Mouse (Mus musculus) brain, embryonic 18.5 days (tissue): ENCODE data around the gene Rnf180.
"Not testable (repeated sequence)": the region's sequence is repeated elsewhere in the genome, so short reads cannot be mapped to it uniquely, and the experiment has no call there.

ENCODE experiments used
- DNase-seq: peaks from one replicate; pipeline ENCODE4 v3.0.0-alpha.2; 2012; ENCODE audit warnings: low read depth, low spot score

The Rnf180 gene

GRCm38 (mm10) chr13:105294715-105295114, at the start of gene Rnf180:
Gene Rnf180, minus strand, starts transcription at chr13:105294815.
- no peak for DNase-seq

- no peak for DNase-seq
These were observed 36.8 kb upstream of the Rnf180 start for GRCm38 (mm10) chr13:105331199-105331968.

- DNase-seq = no peak
These were observed 32.3 kb upstream of the Rnf180 start for GRCm38 (mm10) chr13:105326946-105327345.

DNA sequence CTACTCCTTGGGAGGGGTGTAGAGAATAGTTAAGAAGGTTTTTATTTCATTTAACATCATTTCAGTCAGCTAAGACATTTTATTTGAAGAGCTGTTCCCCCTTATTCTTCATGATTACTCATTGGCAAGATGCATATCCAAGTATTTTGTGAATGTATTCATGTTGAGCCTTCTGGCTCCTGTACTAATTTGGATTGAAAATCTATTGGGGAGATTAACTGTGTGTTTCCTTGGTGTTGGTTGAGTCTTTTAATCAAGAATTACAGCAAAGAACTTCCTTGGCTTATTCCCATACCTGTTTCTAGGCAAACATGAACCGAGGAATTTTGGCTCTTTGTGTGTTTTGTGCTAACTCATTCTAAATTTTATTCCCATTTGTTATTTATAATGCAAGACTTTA, 22.3 kb upstream of the Rnf180 start:
- no peak for DNase-seq

DNA sequence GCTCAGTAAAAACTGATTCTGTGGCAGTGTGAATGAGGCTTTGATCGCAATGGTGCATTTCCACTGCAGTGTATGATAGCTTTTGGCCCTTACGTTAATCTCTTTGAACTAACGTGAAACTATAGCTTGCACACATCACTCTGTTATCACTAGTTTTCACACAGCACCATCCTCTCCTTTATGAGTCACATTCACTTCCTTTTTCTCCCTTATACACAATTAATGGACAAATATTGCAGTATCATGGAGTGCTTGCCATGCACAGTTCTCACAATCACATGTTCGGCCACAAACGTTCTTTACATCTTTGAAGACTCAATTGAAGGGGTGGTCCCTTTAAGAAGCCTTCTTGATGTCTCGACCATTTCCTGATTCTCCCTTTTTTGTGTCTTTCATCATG, 21.4 kb upstream of the Rnf180 start:
- no peak for DNase-seq

- no peak for DNase-seq
These were observed 18.1 kb upstream of the Rnf180 start for GRCm38 (mm10) chr13:105312763-105313162.

DNA sequence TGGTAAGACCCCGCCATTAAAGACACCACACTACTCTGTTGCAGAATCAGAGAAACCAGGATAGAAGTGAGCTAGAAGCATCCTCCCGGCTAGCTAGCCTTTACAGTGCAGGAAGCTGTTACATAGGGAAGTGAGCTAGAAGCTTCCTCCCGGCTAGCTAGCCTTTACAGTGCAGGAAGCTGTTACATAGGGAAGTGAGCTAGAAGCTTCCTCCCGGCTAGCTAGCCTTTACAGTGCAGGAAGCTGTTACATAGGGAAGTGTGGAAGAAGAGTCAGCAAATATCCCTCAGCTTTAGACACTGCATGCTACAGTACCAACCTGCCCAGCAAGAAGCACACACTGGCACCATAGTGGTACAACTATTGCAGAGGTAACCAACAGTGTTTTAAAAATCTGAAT, 15.9 kb upstream of the Rnf180 start:
- DNase-seq = not testable (repeated sequence)

- DNase-seq = no peak
These were observed 10.9 kb upstream of the Rnf180 start for GRCm38 (mm10) chr13:105305513-105305912.

GRCm38 (mm10) chr13:105304054-105304453, 9.4 kb upstream of the Rnf180 start:
- DNase-seq = no peak

DNA sequence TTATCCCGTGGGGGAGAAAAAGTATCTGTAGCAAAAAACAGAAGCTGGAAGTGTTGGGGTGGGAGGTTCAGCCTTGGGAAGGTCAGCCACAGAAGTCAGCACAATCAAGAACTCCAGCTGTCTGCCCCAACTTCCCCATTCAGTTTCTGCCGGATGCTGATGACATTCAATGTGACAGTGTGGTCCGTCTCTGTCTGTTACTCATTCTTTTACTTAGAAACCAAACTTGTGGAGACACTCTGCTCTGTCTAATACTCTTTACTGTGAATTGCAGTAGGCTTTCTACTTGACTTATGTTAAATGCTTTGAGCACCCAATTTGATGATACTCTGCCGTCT, 5.4 kb upstream of the Rnf180 start:
- DNase-seq = no peak

DNA sequence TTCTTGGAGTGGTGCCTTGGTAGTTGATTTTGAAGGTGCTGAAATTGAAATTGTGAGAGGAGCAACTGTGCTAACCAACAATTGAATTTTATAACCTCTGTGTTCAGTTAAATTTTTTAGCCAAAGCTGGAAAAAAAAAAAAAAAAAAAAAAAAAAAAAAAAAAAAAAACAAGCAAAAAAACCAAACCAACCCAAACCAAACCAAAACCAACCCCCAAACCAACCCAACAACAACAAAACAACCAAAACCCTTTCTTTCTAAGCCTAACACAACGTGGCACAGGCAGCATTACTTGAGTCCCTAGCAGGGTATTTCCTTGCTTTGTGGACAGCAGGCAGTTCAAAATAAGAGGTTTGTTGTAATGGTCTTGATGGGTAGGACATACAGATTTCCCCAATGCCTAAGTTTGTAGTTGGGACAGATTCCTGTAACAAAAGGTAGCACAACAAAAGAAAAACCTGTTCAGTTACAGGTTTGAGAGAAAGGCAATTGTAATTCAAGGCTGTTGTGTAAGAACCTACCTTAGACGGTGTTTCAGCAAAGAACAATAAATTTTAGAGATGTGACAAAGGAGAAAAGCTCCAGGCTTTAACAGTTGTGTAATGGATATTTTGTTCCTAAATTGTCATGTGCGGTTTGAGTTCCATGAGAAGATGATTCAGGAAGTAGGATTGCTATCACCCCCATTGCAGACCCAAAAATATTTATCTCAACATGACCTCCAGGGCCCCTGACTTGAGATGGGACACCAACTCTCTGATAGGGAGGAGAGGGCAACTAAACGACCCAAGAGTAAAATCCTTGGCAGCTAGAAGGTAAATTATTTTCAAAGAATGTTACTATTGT, 4.8 kb upstream of the Rnf180 start:
- DNase-seq = no peak

- DNase-seq = no peak
These were observed 591 bp downstream of the Rnf180 start for GRCm38 (mm10) chr13:105293781-105294667.

DNA sequence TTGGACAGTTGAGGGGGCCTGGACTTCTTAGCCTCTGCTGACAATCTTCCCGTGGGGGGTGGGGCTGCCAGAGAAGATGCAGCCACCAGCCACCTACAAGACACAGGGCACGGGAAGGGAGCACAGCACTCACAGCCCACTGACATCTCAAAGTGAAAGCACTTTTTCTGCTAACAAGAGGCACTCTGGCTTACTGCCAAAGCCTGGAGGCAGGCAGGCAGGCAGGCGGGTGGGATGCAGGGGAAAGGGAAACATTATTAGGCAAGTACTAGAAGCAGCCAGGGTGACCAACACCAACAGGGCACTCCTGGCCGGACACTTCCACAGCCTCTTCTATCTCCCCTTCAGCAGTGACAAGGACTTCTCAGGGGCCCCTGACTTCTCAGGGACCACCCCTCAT, 2.8 kb downstream of the Rnf180 start:
- no peak for DNase-seq

GRCm38 (mm10) chr13:105290594-105290993, 4.0 kb downstream of the Rnf180 start:
- DNase-seq = no peak

DNA sequence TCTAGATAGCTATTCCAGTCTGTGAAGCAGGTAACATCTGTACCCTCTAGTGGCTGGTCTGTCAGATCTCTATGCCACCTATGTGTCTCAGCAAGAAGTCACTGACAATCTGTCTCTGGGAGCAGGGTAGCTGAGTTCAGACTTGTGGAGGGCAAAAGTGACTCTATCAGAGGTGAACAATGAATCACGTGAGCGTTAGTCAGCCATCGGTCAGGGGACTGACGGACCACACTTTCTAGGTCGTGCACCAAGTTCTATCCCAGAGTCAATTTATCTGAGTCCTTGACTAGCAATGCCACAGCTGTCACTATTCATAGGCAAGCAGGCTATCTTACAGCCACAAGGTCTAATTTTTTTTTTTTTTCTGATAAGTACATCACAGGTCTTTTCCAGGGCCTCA, 4.6 kb downstream of the Rnf180 start:
- no peak for DNase-seq

- no peak for DNase-seq
These were observed 15.1 kb downstream of the Rnf180 start for GRCm38 (mm10) chr13:105279397-105280018.

DNA sequence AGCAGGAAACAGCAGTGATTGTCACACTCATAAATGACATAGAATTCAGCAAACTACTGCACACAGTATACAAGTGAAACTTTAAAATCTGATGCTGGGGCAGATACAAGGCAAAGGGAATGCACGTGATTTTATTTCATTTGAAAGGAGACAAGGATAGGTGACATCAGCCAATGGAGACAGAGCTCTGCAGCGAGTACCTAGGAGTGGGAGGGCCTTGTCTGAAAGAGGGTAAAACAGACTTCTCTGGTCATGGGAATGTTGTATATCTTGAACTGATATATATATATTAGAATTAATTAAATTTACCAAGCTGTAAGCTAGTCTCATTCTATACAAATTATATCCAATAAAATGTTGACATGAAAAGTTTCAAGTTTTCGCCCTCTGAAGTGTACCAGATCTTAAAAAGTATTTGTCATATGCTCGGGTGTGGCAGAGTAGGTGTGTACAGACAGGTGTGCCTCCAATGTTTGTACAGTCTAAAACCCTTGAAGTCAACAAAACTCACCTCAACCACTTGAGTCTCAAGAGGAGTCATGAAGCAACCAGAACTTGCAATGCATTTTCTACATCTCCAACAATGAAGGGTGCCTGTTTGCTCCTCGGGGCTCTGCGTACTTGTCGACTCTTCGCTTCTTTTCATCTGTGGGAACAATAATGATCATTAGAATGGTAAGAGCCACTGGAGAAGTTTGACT, 24.1 kb downstream of the Rnf180 start:
- DNase-seq = no peak

GRCm38 (mm10) chr13:105267464-105267863, 27.2 kb downstream of the Rnf180 start:
- DNase-seq = no peak

DNA sequence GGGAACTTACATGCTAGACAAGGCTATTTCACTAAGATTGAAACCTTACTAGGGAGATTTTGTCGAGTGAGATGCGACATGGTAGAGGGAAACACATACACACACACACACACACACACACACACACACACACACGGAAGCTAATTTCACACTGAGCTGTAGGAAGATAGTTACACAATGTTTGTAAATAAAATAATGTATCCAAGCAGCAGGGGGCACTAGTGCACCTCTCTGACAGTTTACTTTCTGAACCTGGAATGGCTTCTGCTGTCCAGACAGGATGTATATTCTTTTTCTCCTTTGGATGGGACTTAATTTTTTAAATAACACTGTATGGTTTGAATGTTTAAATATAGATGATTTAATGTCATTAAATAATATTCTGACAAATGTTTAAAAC, 27.9 kb downstream of the Rnf180 start:
- no peak for DNase-seq

- no peak for DNase-seq
These were observed 37.7 kb downstream of the Rnf180 start for GRCm38 (mm10) chr13:105256757-105257433.
